Mouse (Mus musculus) lung, postnatal 10 days (tissue): Measurements from ENCODE around the gene Ccdc171.
"Not testable (repeated sequence)": the region's sequence is repeated elsewhere in the genome, so short reads cannot be mapped to it uniquely, and the experiment has no call there.

Experiments used
- DNase-seq: peaks from one replicate; pipeline ENCODE4 v3.0.0; 2021

The Ccdc171 gene

GRCm38 (mm10) chr4:83526270-83526987 is 1.1 kb downstream of the Ccdc171 start:
- DNase-seq = peak; percentile 17

- no peak for DNase-seq
Measured at GRCm38 (mm10) chr4:83526988-83527334, 1.6 kb downstream of the Ccdc171 start.

- DNase-seq = peak; percentile 46
Measured at GRCm38 (mm10) chr4:83527921-83528320, 2.6 kb downstream of the Ccdc171 start.

- DNase-seq = not testable (repeated sequence)
Measured at GRCm38 (mm10) chr4:83530060-83530459, 4.7 kb downstream of the Ccdc171 start.

GRCm38 (mm10) chr4:83533168-83533911 is 8.0 kb downstream of the Ccdc171 start:
- no peak for DNase-seq

- no peak for DNase-seq
Measured at GRCm38 (mm10) chr4:83534024-83534423, 8.7 kb downstream of the Ccdc171 start.

GRCm38 (mm10) chr4:83549501-83549900 is 24.2 kb downstream of the Ccdc171 start:
- DNase-seq = peak; percentile 16

GRCm38 (mm10) chr4:83567190-83568113 is 42.1 kb downstream of the Ccdc171 start:
- DNase-seq = no peak

- DNase-seq = peak; percentile 55
Measured at GRCm38 (mm10) chr4:83568145-83568544, 42.8 kb downstream of the Ccdc171 start.

GRCm38 (mm10) chr4:83570569-83570968 is 45.2 kb downstream of the Ccdc171 start:
- peak; percentile 13 for DNase-seq

- DNase-seq = no peak
Measured at GRCm38 (mm10) chr4:83571033-83571432, 45.7 kb downstream of the Ccdc171 start.

- no peak for DNase-seq
Measured at GRCm38 (mm10) chr4:83572521-83572920, 47.2 kb downstream of the Ccdc171 start.

GRCm38 (mm10) chr4:83576315-83576714 is 51.0 kb downstream of the Ccdc171 start:
- no peak for DNase-seq

GRCm38 (mm10) chr4:83580157-83580556 is 54.8 kb downstream of the Ccdc171 start:
- no peak for DNase-seq

- no peak for DNase-seq
Measured at GRCm38 (mm10) chr4:83587563-83587962, 62.2 kb downstream of the Ccdc171 start.

- no peak for DNase-seq
Measured at GRCm38 (mm10) chr4:83596486-83596885, 71.1 kb downstream of the Ccdc171 start.

- no peak for DNase-seq
Measured at GRCm38 (mm10) chr4:83611111-83611510, 85.8 kb downstream of the Ccdc171 start.

GRCm38 (mm10) chr4:83623021-83623711 is 97.8 kb downstream of the Ccdc171 start:
- DNase-seq = peak; percentile 57

- no peak for DNase-seq
Measured at GRCm38 (mm10) chr4:83623732-83624131, 98.4 kb downstream of the Ccdc171 start.

GRCm38 (mm10) chr4:83651453-83651852 is 126.1 kb downstream of the Ccdc171 start:
- no peak for DNase-seq

GRCm38 (mm10) chr4:83655396-83655795 is 130.1 kb downstream of the Ccdc171 start:
- no peak for DNase-seq

GRCm38 (mm10) chr4:83656571-83656970 is 131.2 kb downstream of the Ccdc171 start:
- DNase-seq = peak; percentile 67

- no peak for DNase-seq
Measured at GRCm38 (mm10) chr4:83657021-83657420, 131.7 kb downstream of the Ccdc171 start.
